Comparison of ENCODE assay signal across 18 mouse cellular contexts in the genomic region with DNA sequence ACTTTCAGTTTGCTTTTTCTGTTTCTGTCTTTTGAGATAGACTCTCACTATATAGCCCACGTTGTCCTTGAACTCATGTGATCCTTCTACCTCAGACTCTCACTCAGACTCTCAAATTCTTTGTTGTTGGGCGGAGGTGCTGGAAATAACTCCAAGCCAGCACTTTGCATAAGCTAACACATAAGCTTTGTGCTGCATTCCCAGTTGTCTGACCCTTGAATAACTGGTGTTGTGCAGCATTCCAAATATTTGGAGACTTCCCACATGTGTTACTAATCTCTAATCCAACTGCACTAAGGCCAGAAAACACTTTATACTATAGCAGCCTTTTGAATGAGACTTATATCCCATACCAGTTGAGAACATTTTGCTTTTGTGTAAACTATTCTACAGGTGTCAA. TPM values are rescaled to one million over a fixed set of nuclear protein-coding genes. Genes with fewer than 3 reads are reported as not detected.
DNase-seq lines count a peak whose midpoint lies in the region; ATAC-seq and TF ChIP-seq lines count a peak whose summit lies in the region.
"Had no signal": no experiment of that assay in that cellular context is flagged by ENCODE, and none has a peak within 500 bp of the region (broad histone marks: within the 10 kb centered on the region; RNA-seq: fewer than 3 reads in every experiment).

No protein-coding gene starts in this region.

- 28% methylated on average over 2 of the region's 2 CpGs for WGBS in heart, embryonic 16.5 days
- 70% methylated on average over 2 of the region's 2 CpGs for WGBS in lung, embryonic 14.5 days
- 56% methylated on average over 2 of the region's 2 CpGs for WGBS in limb, embryonic 15.5 days

- no peak overlapping the region for H3K4me2 ChIP-seq in heart, embryonic 16.5 days (ENCODE audit: low read depth, low read length)
- H3K4me2 ChIP-seq in lung, embryonic 14.5 days = no peak overlapping the region
- H3K4me2 ChIP-seq in limb, embryonic 15.5 days = no peak overlapping the region
- H3K4me2 ChIP-seq: intestine, embryonic 15.5 days; liver, embryonic 12.5 days had no signal

- H3K27me3 ChIP-seq in heart, embryonic 16.5 days (ENCODE audit: control insufficient read depth, insufficient read depth, low read length) = no peaks in the 10 kb centered on the region
- H3K27me3 ChIP-seq in lung, embryonic 14.5 days (ENCODE audit: insufficient read depth, low read length) = no peaks in the 10 kb centered on the region
- H3K27me3 ChIP-seq in Patski = no peaks in the 10 kb centered on the region
- H3K27me3 ChIP-seq in limb, embryonic 15.5 days = no peaks in the 10 kb centered on the region
- H3K27me3 ChIP-seq: intestine, embryonic 15.5 days; liver, embryonic 12.5 days had no signal

- no peak overlapping the region for H3K4me3 ChIP-seq in heart, embryonic 16.5 days (ENCODE audit: low read length)
- no peak overlapping the region for H3K4me3 ChIP-seq in lung, embryonic 14.5 days (ENCODE audit: low read depth, low read length)
- H3K4me3 ChIP-seq in limb, embryonic 15.5 days = no peak overlapping the region
- H3K4me3 ChIP-seq: hindbrain, embryonic 10.5 days; intestine, embryonic 15.5 days; layer of hippocampus, adult 2 months; left cerebral cortex, adult 2 months; liver, embryonic 12.5 days had no signal

- POLR2A ChIA-PET in Patski (lab: Charles Lee) = interaction anchor here (0.7 to 1.7 kb wide), 2 partner anchors 8 to 293 kb away, joined by 4 to 5 read pairs; no protein-coding TSS in a partner anchor

- no peak for TF ChIP-seq CTCF in lung, embryonic 14.5 days (IDR thresholded peaks at IDR 0.05; ENCODE audit: low read depth)
- TF ChIP-seq CTCF in Patski (IDR thresholded peaks at IDR 0.05) = no peak

- in situ Hi-C loops in Patski (cut with MboI; ENCODE audit: low pct_unique_long_range_greater_than_20kb) = no loop called here

- DNase-seq in heart, adult 9 months (ENCODE audit: low spot score in 2 of 2) = no peak
- DNase-seq in lung, embryonic 14.5 days = peak; percentile 42
- no peak for DNase-seq in lung, postnatal 10 days
- DNase-seq in Patski (ENCODE audit: low read depth, low spot score) = no peak
- DNase-seq in natural killer cell, adult 2 months (ENCODE audit: low spot score in 2 of 2) = no peak
- DNase-seq: adrenal gland, adult 2 months; cerebellum, adult 18-20 months; gastrocnemius, postnatal 10 days; thymus, adult 18-20 months had no signal

- CTCF ChIA-PET in Patski (lab: Charles Lee) = interaction anchor here (1.2 to 2.0 kb wide), 3 partner anchors 13 to 24 kb away, joined by 3 to 7 read pairs (median 4); no protein-coding TSS in a partner anchor

- peak overlapping the region; percentile 77 for H3K27ac ChIP-seq in heart, embryonic 16.5 days (ENCODE audit: low read length)
- no peak overlapping the region for H3K27ac ChIP-seq in lung, embryonic 14.5 days (ENCODE audit: low read depth)
- 0 out of 2 replicates have a peak overlapping the region, but pooled peaks have one; percentile 33 for H3K27ac ChIP-seq in limb, embryonic 15.5 days
- H3K27ac ChIP-seq: hindbrain, embryonic 10.5 days; intestine, embryonic 15.5 days; layer of hippocampus, adult 2 months; left cerebral cortex, adult 2 months; liver, embryonic 12.5 days had no signal

- H3K4me1 ChIP-seq in heart, embryonic 16.5 days (ENCODE audit: control insufficient read depth, insufficient read depth, low read length) = peaks cover 17% of the 10 kb centered on the region
- peaks cover 11% of the 10 kb centered on the region; the same call in 1 of the 2 replicates for H3K4me1 ChIP-seq in lung, embryonic 14.5 days (ENCODE audit: insufficient read depth)
- peaks cover 9% of the 10 kb centered on the region; the same call in 1 of the 2 replicates for H3K4me1 ChIP-seq in limb, embryonic 15.5 days
- H3K4me1 ChIP-seq: hindbrain, embryonic 10.5 days; intestine, embryonic 15.5 days had no signal

- no peaks in the 10 kb centered on the region for H3K36me3 ChIP-seq in heart, embryonic 16.5 days (ENCODE audit: control insufficient read depth, insufficient read depth)
- H3K36me3 ChIP-seq in lung, embryonic 14.5 days (ENCODE audit: insufficient read depth) = peaks cover 3% of the 10 kb centered on the region; the same call in 1 of the 2 replicates
- 0 out of 2 replicates have a peak, but pooled peaks cover 5% of the 10 kb centered on the region for H3K36me3 ChIP-seq in limb, embryonic 15.5 days
- H3K36me3 ChIP-seq: intestine, embryonic 15.5 days had no signal

- ATAC-seq in heart, embryonic 16.5 days (replicated peaks; ENCODE audit: extremely low read depth, insufficient read depth, low FRiP score) = peak; percentile 65
- ATAC-seq in lung, embryonic 14.5 days (ENCODE audit: insufficient read depth) = no peak
- peak; percentile 31 for ATAC-seq in Patski
- ATAC-seq in limb, embryonic 15.5 days (ENCODE audit: insufficient number of reproducible peaks, low FRiP score, low TSS enrichment, low read depth) = no peak
- ATAC-seq: CD4-positive, CD25-positive, alpha-beta regulatory T cell, adult 4 months; forebrain, embryonic 16.5 days; intestine, embryonic 15.5 days; liver, embryonic 12.5 days had no signal

- H3K9me3 ChIP-seq in heart, embryonic 16.5 days (replicated peaks; ENCODE audit: control insufficient read depth, low read length) = no peaks in the 10 kb centered on the region
- H3K9me3 ChIP-seq in lung, embryonic 14.5 days (ENCODE audit: low read depth, low read length) = no peaks in the 10 kb centered on the region
- H3K9me3 ChIP-seq in limb, embryonic 15.5 days = no peaks in the 10 kb centered on the region
- H3K9me3 ChIP-seq: hindbrain, embryonic 10.5 days; intestine, embryonic 15.5 days; liver, embryonic 12.5 days had no signal

- H3K9ac ChIP-seq in heart, embryonic 16.5 days (ENCODE audit: low read length) = no peak overlapping the region
- H3K9ac ChIP-seq in lung, embryonic 14.5 days = no peak overlapping the region
- no peak overlapping the region for H3K9ac ChIP-seq in limb, embryonic 15.5 days
- H3K9ac ChIP-seq: intestine, embryonic 15.5 days; liver, embryonic 12.5 days had no signal

RNA-seq across cellular contexts. Expression of a gene that starts 10.7 kb away (rescaled TPM):
- polyA plus RNA-seq in heart, embryonic 16.5 days (2015; fragmentation: Nextera tagmentation; extraction: Ambion mirVana) = 70.4 and 81.2 TPM in 2 replicates
- polyA plus RNA-seq in lung, embryonic 14.5 days (2014; fragmentation: Nextera tagmentation; extraction: Ambion mirVana) = 144 and 151 TPM in 2 replicates
- 92.4 TPM for polyA plus RNA-seq in Patski (2021)
- 92.8 and 98.4 TPM in 2 replicates for polyA plus RNA-seq in limb, embryonic 15.5 days (2015; fragmentation: Nextera tagmentation; extraction: Ambion mirVana)

RNA-seq across cellular contexts. Expression of a gene that starts 11.3 kb away (rescaled TPM):
- polyA plus RNA-seq in heart, embryonic 16.5 days (2015; fragmentation: Nextera tagmentation; extraction: Ambion mirVana) = 344 and 353 TPM in 2 replicates
- 1,022 and 1,035 TPM in 2 replicates for polyA plus RNA-seq in lung, embryonic 14.5 days (2014; fragmentation: Nextera tagmentation; extraction: Ambion mirVana)
- 667 TPM for polyA plus RNA-seq in Patski (2021)
- 593 and 673 TPM in 2 replicates for polyA plus RNA-seq in limb, embryonic 15.5 days (2015; fragmentation: Nextera tagmentation; extraction: Ambion mirVana)

RNA-seq across cellular contexts. Expression of a gene that starts 29.3 kb away (rescaled TPM):
- 3.3 and 3.9 TPM in 2 replicates for polyA plus RNA-seq in heart, embryonic 16.5 days (2015; fragmentation: Nextera tagmentation; extraction: Ambion mirVana)
- 3.9 TPM in 2 replicates for polyA plus RNA-seq in lung, embryonic 14.5 days (2014; fragmentation: Nextera tagmentation; extraction: Ambion mirVana)
- polyA plus RNA-seq in Patski (2021) = not detected
- 1.5 and 2.2 TPM in 2 replicates for polyA plus RNA-seq in limb, embryonic 15.5 days (2015; fragmentation: Nextera tagmentation; extraction: Ambion mirVana)

RNA-seq across cellular contexts. Expression of a gene that starts 43.6 kb away (rescaled TPM):
- 155 and 161 TPM in 2 replicates for polyA plus RNA-seq in heart, embryonic 16.5 days (2015; fragmentation: Nextera tagmentation; extraction: Ambion mirVana)
- polyA plus RNA-seq in lung, embryonic 14.5 days (2014; fragmentation: Nextera tagmentation; extraction: Ambion mirVana) = 304 and 306 TPM in 2 replicates
- polyA plus RNA-seq in Patski (2021) = 163 TPM
- polyA plus RNA-seq in limb, embryonic 15.5 days (2015; fragmentation: Nextera tagmentation; extraction: Ambion mirVana) = 270 and 286 TPM in 2 replicates

Comparison
In these comparisons a context has a peak if more than half of its experiments do, and no peak if none do; other contexts are left out.
1. ATAC-seq: peak in heart, embryonic 16.5 days (single experiment) and Patski (single experiment); none in lung, embryonic 14.5 days (single experiment) and limb, embryonic 15.5 days (single experiment).